Mouse (Mus musculus): ENCODE results near the gene Kifc5b.
"Not testable (repeated sequence)": the region's sequence is repeated elsewhere in the genome, so short reads cannot be mapped to it uniquely, and the experiment has no call there.

Kifc5b gene

DNA sequence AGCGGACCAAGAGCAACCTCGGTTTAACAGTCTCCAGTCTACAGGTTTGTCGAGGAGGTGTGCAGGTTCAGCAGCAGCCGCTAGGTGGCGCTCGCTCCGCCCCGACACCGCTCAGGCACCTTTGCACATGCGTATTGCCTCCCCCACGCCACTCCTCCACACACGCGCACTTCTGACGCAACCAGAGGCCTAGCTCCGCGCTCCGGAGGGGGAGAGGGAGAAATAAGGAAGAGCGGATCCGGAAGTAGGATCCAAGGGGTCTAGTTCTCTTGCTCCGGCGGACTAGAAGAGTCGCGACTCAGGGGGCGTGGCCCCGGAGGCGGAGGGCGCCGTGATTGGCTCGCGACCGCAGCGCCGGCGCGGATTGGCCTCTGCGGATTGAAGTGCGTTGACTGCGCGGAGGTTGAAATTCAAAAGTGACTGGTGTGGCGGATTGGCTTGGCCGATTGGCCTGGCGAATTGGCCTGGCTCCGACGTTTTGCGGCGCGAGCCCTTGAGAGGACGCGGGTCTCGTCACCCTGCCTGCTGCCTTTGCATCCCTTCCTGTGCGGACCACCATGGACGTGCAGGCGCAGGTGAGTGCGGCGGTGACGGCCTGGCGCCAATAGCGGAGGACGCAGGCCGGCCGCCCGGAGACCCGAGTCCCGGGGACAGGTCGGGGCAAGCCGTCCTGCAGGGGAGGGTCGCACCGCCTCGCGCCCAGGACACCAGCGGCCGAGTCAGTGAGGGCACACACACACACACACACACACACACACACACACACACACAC is at the start of gene Kifc5b:
Gene Kifc5b (plus strand): TSS at position 381 of the 772 bp plus-strand sequence.
- DNase-seq (ENCODE audit: low spot score in 2 of 2), result peak; percentile 99

DNA sequence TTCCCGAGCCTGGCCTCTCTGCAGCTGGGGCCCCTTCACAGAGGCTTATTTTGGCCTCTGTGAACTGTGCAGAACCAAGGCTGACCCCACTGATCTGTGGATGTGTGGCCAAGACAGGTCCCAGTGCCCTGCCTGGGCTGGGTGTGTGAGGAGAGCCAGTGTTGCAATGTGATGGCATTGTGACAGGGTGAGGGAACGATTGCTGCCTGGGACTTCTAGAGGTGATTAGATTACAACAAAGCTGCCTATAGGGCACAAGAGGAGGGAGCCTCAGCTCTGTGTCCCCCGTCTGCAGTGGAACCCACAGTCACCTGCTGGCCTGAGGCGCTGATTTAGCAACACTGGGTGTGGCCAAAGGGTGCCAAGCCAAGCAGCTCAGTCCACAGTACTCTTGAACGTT is 48.1 kb upstream of the Kifc5b start:
- DNase-seq (ENCODE audit: low spot score in 2 of 2), result no peak

DNA sequence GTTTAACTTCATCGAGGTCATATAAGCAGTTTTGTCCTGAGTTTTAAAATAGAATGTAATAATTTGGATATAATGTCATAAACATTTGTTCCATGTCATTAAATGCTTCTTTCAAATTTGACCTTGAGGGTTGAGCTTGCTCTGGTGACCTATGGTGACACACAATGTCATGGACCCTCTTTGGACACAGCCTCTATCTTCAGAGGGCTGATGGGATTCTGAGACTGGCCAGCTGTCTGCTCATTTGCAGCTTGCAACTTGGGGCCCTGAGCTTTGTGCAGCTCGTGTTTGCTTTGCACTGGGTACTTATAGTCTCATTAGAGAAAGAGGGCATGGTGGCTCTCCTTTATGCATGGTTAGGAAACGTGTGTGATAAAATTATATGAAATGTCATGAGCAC is 44.0 kb upstream of the Kifc5b start:
- DNase-seq (ENCODE audit: low spot score in 2 of 2), result no peak

DNA sequence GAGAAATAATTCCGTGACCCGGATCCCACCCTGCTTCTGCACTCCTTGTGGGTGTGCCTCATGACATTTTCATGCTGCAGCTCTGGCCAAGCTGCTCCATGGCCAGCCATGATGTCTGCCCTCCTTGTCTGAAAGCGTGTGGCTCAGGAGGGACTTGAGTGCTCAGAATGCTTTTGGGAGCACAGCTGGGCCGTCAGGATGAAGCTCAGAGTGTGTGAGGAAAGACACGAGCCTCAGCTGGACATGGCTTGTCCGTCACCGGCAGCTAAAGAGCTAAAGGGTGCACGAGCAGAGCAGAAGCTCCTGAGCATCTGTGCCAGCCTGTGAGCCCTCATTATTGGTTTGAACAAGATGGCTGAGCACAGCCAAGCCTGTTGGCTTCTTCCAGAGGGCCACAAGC is 43.4 kb upstream of the Kifc5b start:
- no peak for DNase-seq (ENCODE audit: low spot score in 2 of 2)

DNA sequence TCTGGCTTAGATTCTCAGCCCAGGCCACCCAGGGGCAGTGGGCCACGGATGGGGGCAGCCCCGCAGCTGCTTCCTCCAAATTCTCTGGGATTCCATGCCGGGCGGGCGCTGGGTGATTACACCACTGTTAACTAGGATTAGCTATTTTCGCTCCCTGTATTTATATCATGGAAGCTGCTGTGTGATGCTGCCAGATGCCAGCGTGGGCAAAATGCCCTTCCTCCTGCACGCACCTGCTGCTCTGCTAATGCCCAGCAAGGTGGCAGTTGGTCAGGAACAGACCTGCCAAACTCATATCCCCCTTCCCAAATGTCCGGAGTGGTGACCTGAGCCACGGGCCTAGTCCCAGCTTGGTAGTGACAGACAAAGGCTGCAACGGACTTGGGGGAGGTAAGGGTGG is 42.3 kb upstream of the Kifc5b start:
- DNase-seq (ENCODE audit: low spot score in 2 of 2), result no peak

DNA sequence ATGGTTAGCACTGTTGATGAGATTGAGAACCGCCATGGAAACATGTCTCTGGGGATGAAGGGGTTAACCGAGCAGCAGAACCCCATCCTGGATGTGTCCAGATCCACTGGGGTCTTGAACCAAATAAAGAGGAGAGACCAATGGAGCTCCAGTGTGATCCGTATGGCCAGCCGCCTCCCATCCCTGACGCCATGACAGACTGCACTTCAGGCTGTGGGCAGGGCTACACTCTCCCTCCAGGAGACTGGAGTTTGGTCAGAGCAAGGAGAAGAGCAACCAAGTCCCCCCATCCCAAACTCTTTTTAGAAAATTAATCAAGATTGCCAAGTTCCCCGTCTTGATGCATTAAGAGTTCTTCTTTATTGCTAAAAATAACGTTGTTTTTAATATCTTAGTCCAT is 39.0 kb upstream of the Kifc5b start:
- no peak for DNase-seq (ENCODE audit: low spot score in 2 of 2)

DNA sequence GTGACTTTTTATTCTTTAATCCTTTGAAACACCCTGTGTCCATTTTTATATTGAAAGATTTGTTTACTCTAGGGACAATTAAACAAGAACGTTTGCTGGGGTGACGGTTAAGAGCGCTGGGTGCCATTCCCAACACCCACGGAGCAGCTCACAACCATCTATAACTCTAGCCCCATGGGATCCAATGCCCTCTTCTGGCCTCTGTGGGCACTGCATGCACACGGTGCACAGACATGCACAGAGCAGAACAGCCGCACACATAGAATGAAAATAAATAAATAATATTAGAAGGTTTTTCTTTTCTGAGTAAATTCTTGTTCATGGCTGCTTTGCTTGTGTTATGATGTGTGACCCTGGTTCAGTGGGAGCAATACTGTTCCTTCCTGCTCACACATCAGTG is 37.7 kb upstream of the Kifc5b start:
- DNase-seq (ENCODE audit: low spot score in 2 of 2), result no peak

DNA sequence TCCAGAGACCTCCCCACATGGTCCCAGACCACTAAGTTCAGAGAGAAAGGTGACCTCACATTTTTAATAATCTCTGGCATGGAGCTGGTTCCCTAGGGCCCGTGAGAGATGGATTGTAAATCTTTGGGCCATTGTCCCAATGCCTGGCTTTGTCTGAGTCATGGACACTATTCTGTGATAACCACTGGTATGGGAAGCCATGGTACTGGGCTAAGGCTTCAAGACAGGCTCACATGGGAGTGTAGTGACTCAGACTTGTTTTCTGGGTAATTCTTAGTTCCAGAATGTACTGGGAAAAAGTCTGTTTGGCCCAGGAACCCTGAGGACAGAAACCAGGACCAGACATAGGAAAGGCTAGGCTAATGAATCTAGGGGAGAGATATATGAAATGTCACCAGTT is 34.2 kb upstream of the Kifc5b start:
- DNase-seq (ENCODE audit: low spot score in 2 of 2), result no peak

DNA sequence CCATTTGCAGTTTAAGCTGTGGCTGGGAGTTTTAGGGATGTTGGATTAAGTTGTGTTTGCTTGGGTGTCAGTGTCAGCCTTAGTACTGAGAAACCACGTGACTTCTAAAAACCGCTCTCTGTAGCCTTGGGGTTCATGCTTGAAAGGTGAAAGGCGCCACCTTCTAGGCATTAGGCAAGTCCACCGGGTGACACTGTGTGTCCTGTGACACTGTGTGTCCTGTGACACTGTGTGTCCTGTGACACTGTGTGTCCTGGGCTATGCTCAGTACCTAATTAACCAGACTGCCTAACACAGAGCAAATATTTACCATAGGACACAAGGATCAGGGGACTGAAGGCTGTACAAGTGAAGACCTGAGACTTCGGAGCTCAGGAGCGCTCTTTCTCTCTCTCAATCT is 33.3 kb upstream of the Kifc5b start:
- no peak for DNase-seq (ENCODE audit: low spot score in 2 of 2)

DNA sequence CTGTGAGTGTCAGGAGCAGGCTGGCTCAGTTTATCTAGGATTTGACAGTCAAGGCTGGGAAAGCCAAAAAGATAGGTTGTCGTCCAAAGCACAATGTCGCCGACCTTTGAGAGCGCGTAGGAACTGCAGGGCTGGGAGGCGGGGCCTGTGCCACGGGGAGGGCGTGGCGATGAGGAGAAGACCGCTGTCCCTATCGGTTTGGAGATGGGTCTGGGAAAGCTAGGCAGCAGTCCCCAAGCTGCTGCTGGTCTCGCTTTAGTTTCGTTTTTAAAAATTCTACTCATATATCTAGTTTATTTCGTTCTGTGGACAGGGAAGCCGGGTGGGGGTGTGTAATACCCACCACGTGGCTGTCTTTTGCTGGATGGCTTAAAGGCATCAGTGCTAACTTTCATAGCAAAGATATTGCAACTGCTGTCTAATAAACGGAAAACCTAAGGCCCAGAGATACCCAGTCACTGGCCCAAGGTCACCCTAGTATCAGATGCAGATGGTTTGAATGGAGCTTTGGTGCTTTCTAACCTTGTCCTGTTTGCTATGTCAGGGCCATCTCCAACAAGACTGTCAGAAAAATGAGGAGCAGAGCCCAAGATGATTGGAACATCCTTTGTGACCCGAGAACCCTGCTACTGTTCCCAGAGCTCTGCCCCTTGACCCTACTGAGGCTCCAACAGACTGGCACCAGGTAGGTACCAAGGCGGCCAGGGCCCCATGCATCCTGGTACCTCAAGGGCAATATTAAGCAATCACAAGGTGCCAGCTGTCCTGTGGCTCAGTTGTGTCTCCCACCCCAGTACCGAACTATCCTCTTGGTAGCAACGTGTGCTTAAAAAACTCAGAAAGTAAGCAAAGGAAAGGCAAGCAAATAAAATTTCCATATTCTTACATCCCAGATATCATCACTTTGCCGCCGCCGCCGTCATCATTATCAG is 31.6 kb upstream of the Kifc5b start:
- DNase-seq (ENCODE audit: low spot score in 2 of 2), result peak; percentile 65 to 82

DNA sequence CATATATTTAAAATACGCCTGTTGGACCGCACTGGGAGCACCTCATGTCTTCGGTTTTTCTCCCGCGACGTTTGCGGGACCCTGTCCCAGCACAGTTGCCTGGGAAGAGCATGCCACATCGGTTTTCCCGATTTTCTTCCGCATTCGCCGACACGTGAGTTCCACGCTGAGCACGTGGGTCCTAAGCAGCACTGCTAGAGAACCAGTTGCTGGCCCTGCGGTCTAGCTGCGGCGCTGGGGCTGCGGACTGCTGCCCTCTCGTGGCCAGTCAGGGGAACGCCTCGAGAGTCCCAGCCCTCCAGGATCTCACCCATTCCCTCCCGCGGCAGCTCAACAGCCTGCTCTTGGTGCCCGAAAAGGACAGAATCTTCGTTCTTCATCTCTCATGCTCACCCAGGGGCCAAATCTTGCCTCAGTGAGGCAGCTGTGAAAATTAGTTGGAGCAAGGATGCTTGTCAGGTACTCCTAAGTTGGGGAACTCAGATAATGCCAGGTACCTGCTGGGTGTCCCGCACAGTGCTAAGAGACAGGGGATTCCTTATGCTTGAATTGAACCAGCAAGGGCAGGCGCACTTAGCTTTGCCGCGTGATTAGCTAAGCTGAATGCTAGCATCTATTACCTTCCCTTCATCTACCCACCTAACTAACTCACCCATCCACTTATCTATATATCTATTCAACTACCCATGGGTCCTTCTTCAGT is 30.7 kb upstream of the Kifc5b start:
- peak; percentile 65 to 86 for DNase-seq (ENCODE audit: low spot score in 2 of 2)

DNA sequence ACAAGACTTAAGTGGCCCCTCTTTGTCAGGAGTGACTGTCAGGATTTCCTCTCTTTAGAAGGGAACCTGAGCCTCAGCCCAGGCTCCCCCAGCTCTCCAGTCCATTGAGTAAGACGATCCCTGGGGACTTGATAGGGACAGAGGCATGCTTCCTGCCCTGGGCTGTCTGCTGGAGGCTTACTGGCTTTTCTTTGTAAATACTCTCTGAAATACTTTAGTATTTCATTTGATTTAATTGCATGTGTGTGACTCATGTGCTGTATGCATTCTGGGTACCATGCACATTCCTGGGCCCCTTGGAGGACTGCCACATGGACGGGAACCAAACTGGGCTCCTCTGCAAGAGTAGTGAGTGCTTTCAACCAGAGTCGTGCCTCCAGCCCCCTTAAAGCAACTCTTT is 29.0 kb upstream of the Kifc5b start:
- DNase-seq (ENCODE audit: low spot score in 2 of 2), result no peak

DNA sequence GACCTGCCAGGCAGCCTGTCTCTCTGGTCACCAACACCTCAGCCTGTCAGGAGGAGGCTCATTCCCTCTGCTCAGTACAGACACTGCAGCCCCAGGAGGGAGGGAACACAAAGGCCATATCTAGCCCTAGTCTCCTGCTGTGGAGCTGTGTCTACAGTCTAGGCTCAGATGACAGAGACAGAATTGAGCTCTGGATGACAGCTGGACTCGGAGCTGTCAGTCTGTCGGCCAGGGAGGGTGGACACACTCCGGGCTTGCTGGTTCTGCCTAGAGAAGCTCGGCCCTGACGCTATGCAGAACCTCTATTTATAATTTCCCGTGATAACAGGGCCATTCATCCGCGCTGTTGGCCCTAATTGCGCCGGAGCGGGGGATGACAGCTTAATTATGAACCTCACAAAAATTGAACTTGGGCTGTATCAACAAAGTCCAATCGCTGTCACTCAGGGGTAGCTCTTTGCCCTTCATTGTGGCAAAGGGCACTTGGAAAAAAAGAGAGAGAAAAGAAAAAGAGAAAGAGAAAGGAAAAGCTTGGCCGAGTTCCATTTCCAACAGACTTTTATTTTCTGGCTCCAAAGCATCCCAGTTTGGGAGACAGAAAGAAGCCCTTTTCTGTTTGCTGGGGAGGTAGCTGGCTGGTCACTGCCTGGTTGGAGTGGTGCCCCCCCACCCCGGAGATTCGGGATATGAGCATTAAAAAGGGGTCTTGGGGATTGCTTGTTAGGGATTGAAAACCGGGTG is 24.1 kb upstream of the Kifc5b start:
- DNase-seq (ENCODE audit: low spot score in 2 of 2), result no peak

DNA sequence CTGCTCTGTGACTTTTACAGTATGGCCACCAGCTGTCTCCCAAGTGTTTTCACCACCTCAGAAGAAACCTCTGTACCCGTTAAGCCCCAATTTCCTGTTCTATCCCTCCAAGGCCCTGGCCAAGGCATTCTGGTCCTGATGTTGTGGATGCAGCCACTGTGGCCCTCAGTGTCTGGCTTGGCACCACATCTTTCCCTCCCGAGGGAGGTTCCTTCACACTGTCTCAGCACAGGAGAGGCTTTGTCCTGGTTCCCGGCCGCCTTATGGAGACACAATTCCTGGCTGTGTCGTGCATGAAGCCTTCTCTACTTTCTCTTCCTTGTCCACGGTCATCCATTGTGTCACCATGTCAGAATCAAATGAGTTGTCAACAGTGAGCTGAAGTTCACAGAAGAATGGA is 23.4 kb upstream of the Kifc5b start:
- no peak for DNase-seq (ENCODE audit: low spot score in 2 of 2)

DNA sequence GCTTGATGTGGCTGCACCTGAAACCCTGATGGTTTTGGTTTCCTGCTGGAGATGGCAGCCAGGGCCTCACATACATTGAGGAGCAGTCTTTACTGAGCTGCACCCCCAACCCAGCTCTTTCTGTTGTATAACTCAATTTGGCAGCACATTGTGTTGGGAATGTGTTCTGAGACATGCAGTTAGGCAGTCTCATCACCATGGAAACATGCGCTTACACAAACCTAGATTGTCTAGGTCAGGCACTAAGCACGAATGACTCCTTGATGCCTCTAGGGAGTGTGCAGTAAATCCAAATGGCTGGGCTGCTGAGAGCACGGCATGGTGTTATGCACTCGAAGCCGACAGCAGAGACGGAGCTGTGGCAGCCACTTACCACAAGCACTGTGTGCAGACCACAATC is 22.5 kb upstream of the Kifc5b start:
- DNase-seq (ENCODE audit: low spot score in 2 of 2), result no peak

DNA sequence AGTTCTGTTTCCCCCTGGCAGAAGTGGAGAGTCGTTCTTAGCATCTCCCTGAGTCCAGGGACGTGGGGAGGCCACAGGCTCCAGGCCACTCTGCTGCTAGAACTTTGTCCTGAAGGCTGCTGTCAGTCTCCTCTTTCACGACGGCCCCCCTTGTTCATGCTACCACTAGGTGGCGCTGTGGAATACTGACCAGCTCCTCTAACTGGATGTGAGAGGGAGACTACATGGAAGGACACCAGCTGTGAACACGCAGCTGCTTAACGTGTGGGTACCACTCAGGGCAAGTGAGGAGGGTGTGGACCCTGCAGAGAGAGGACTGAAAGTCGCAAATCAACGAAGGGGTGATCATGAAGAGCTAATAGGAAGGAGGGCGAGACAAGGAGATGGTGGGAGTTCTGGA is 21.3 kb upstream of the Kifc5b start:
- DNase-seq (ENCODE audit: low spot score in 2 of 2), result peak; percentile 42 to 62

DNA sequence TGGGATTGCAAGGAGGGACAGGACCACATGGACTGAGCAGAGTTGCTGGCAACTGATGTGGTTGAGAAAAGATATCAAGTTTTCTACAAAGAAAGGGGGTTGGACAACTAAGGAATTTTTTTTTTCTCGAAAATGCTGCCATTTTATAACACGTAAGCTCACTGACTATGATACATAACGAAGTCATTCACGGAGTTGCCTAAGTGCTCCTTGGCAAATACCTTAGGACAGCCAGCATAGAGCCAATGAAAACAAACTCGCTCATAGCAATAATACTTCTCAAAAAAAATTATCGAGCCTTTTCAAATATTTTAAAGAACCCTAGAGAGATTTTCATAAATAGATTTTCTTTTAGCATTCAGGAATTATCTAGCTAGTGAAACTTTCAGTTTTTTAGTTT is 16.0 kb upstream of the Kifc5b start:
- DNase-seq (ENCODE audit: low spot score in 2 of 2), result no peak

DNA sequence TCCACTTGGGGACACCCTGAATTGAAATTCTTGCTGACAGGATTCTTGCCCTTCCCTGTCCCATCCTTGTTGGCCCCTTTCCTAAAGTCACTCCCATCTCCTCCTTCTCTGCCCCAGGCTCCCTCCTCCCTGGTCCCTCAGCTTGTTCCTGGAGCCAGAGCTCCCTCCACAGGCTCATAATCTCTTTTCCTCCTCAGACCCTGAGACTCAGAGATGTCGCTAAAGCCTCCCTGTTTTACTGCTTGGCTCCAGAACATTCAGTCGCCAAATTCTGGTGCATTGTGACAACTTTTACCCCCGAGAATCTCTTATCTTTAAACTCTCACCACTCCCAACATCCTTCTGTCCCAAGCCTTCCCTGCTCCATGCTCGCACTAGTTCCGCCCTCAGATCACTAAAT is 12.6 kb upstream of the Kifc5b start:
- DNase-seq (ENCODE audit: low spot score in 2 of 2), result no peak

DNA sequence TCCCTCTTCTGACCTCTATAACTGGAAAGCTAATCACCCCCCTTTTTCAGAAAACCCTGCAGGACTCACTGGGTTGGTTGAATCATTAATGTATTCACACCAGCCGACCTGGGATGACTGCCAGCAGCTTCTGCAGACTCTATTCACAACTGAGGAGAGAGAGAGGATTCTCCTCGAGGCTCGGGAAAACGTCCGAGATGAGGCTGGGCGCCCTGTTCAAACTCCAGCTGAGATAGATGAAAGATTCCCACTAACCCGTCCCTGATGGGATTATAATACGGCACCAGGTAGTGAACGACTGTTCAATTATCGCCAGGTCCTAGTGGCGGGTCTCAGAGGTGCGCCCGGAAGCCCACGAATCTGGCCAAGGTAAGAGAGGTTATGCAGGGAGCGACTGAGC is 9.4 kb upstream of the Kifc5b start:
- not testable (repeated sequence) for DNase-seq (ENCODE audit: low spot score in 2 of 2)

DNA sequence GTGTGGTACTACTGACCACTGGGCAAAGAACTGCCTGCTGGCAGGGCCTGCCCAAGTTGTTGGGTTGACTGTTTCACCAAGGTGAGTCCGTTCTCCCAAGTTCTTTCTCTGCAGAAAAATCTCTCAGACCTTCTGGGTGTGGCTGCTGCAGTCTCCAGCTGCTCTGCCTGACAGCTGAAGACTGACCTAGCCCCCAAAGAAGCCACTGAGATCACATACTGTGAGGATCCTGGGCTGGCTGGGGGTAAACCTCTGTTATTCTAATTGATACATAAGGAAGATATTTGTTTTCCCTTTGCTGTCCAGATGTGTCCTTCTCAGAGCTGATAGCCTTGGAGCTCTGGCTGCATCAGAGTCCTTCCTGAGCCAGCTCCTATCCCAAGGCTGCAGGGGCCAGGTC is 1.6 kb upstream of the Kifc5b start:
- no peak for DNase-seq (ENCODE audit: low spot score in 2 of 2)

DNA sequence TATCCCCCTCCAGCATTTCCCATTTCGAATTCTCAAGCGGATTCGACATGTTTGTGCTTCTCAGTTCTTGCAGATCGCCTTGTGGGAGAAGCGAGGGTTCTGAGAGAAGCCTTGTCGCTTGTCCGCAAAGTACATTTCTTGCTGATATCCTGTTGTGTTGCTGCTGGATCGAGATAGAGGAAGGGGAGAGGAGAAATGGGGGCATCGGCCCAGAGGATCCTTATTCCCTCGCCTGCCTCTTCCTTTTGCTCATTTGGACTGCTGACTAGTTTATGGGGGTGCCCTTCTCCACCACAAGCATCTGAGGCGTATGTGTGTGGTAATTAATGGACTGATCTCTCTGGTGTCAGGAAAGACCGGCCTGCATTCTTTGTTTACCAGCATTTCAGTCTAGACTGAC is 669 bp downstream of the Kifc5b start:
- not testable (repeated sequence) for DNase-seq (ENCODE audit: low spot score in 2 of 2)

DNA sequence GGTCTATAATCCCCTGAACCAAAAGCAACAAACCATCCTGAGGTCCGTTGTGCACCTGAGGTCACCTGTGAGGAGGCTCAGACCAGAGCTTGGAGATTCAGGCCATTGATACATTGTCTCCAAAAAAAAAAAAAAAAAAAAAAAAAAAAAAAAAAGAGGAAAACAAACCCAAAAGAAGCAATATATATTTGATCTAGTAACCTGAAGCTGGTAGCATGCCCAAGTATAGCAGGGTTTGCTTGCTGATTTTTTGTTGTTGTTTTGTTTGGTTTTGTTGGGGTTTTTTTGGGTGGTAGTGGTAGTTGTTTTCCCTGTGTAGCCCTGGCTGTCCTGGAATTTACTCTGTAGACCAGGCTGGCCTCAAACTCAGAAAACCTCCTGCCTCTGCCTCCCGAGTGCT is 1.5 kb downstream of the Kifc5b start:
- DNase-seq (ENCODE audit: low spot score in 2 of 2), result no peak
